In genomic region chr14:102805936-102806923, GRCm38 (mm10) we compare ENCODE assay signal across 8 mouse cellular contexts.
A peak's percentile ranks its signal among the peaks of the same experiment; 100 is the strongest.
DNase-seq lines count a peak whose midpoint lies in the region; ATAC-seq and TF ChIP-seq lines count a peak whose summit lies in the region.

No protein-coding gene starts in this region.

- no peak overlapping the region for H3K4me3 ChIP-seq in hindbrain, embryonic 10.5 days
- no peak overlapping the region for H3K4me3 ChIP-seq in hindbrain, embryonic 16.5 days (ENCODE audit: low read length)
- peak overlapping the region; percentile 24 to 56 (median 44) for H3K4me3 ChIP-seq in CH12.LX (replicated peaks in 1 of 3; ENCODE audit: low read depth in 2 of 3, low read length in 2 of 3, poor library complexity in 1 of 3)

- in situ Hi-C loops in CH12.LX (cut with MboI; ENCODE audit: low pct_ligation_motif_present, low pct_unique_long_range_greater_than_20kb, low sequenced_read_pairs): loop anchor here (5.0 kb wide), 1 partner anchor 176 kb away; the partner anchor contains the start of gene Kctd12

- H3K9ac ChIP-seq in hindbrain, embryonic 16.5 days (ENCODE audit: low read depth, low read length): no peak overlapping the region
- H3K9ac ChIP-seq in CH12.LX (ENCODE audit: insufficient read depth, low read depth): peak overlapping the region; percentile 92

- no peak for ATAC-seq in hindbrain, embryonic 16.5 days

- peak overlapping the region; percentile 35; the same call in 1 of the 2 replicates for H3K27ac ChIP-seq in hindbrain, embryonic 10.5 days
- no peak overlapping the region for H3K27ac ChIP-seq in hindbrain, embryonic 16.5 days (ENCODE audit: low read depth, low read length)
- peak overlapping the region; percentile 100 for H3K27ac ChIP-seq in CH12.LX (ENCODE audit: insufficient read depth, low read depth)

- no peaks in the 10 kb centered on the region for H3K79me2 ChIP-seq in CH12.LX (replicated peaks; ENCODE audit: control insufficient read depth, extremely low read depth, insufficient read depth, poor library complexity, severe bottlenecking)

- peak; percentile 50; the same call in 1 of the 2 replicates for TF ChIP-seq POLR2A in CH12.LX (IDR thresholded peaks at IDR 0.05; ENCODE audit: low read depth, low read length)

- TF ChIP-seq CTCF in CH12.LX (conservative IDR thresholded peaks at IDR 0.05 in 1 of 2, IDR thresholded peaks at IDR 0.05 in 1 of 2; ENCODE audit: low read depth in 2 of 2, low read length in 2 of 2): peak in 1 of 2 experiments; percentile 73; a peak in 2 of 4 replicates

- H3K9me3 ChIP-seq in hindbrain, embryonic 10.5 days: no peaks in the 10 kb centered on the region
- H3K9me3 ChIP-seq in hindbrain, embryonic 16.5 days (ENCODE audit: control insufficient read depth, low read length): no peaks in the 10 kb centered on the region; the same call in 1 of the 2 replicates
- no peaks in the 10 kb centered on the region for H3K9me3 ChIP-seq in CH12.LX (replicated peaks; ENCODE audit: low read length)

- intact Hi-C loops in heart, postnatal 14 days (cut with DNase I): loop anchor here (5.0 kb wide), 1 partner anchor 76 kb away; no protein-coding TSS in a partner anchor

- no peaks in the 10 kb centered on the region for H3K36me3 ChIP-seq in hindbrain, embryonic 10.5 days
- no peaks in the 10 kb centered on the region for H3K36me3 ChIP-seq in hindbrain, embryonic 16.5 days (ENCODE audit: control insufficient read depth, insufficient read depth, low read length)
- H3K36me3 ChIP-seq in CH12.LX (replicated peaks in 1 of 2; ENCODE audit: control insufficient read depth in 1 of 2, insufficient read depth in 1 of 2, low read length in 1 of 2): no peaks in the 10 kb centered on the region

- H3K4me2 ChIP-seq in hindbrain, embryonic 16.5 days (ENCODE audit: low read length): no peak overlapping the region
- peak overlapping the region; percentile 67 for H3K4me2 ChIP-seq in CH12.LX (ENCODE audit: insufficient read depth, low read depth, poor library complexity, severe bottlenecking)

- 0 out of 2 replicates have a peak, but pooled peaks cover 2% of the 10 kb centered on the region for H3K4me1 ChIP-seq in hindbrain, embryonic 10.5 days (replicated peaks)
- no peaks in the 10 kb centered on the region for H3K4me1 ChIP-seq in hindbrain, embryonic 16.5 days (ENCODE audit: control insufficient read depth, insufficient read depth, low read depth, low read length)
- H3K4me1 ChIP-seq in CH12.LX (ENCODE audit: control insufficient read depth in 1 of 2, insufficient read depth in 2 of 2): peaks cover 17 to 48% of the 10 kb centered on the region in 2 experiments

- H3K27me3 ChIP-seq in hindbrain, embryonic 10.5 days (ENCODE audit: insufficient read depth, poor library complexity, severe bottlenecking): no peaks in the 10 kb centered on the region
- H3K27me3 ChIP-seq in hindbrain, embryonic 16.5 days (replicated peaks; ENCODE audit: control insufficient read depth, insufficient read depth, low read length): no peaks in the 10 kb centered on the region
- H3K27me3 ChIP-seq in CH12.LX (replicated peaks): no peaks in the 10 kb centered on the region

- 65% methylated on average over 21 of the region's 21 CpGs for WGBS in hindbrain, embryonic 10.5 days
- 77% methylated on average over 21 of the region's 21 CpGs for WGBS in hindbrain, embryonic 16.5 days

- TF ChIP-seq EP300 in CH12.LX (IDR thresholded peaks at IDR 0.05; ENCODE audit: low read length): peak; percentile 40

- peak; percentile 36 for DNase-seq in hindbrain, embryonic 10.5 days (ENCODE audit: low spot score)
- peak; percentile 83 for DNase-seq in CH12.LX (ENCODE audit: extremely low read depth)
- DNase-seq in embryo, embryonic 10.5 days (ENCODE audit: low spot score): peak; percentile 41
- peak; percentile 30 to 42 for DNase-seq in heart, postnatal 14 days
- DNase-seq in liver: peak; percentile 38
- peak; percentile 63 to 76 for DNase-seq in natural killer cell, adult 2 months (ENCODE audit: low spot score in 2 of 2)
- DNase-seq in Muller cell, postnatal 12 days (ENCODE audit: inconsistent ontology term): no peak

- TF ChIP-seq RAD21 in CH12.LX (IDR thresholded peaks at IDR 0.05; ENCODE audit: low read depth, low read length): peak; percentile 57

- dilution Hi-C loops in CH12.LX (cut with MboI; ENCODE audit: extremely low pct_ligation_motif_present, extremely low pct_unique_long_range_greater_than_20kb, low sequenced_read_pairs): loop anchor here (25.0 kb wide), 1 partner anchor 181 kb away; the partner anchor contains the start of gene Kctd12

TF ChIP-seq in CH12.LX, 34 proteins besides CTCF, POLR2A, EP300 and RAD21:
- TF ChIP-seq BHLHE40 (IDR thresholded peaks at IDR 0.05; ENCODE audit: low read depth, low read length): peak; percentile 93
- peak; percentile 64; the same call in 1 of the 2 replicates for TF ChIP-seq IRF4 (IDR thresholded peaks at IDR 0.05; ENCODE audit: low read depth, low read length)
- peak; percentile 17; the same call in 1 of the 2 replicates for TF ChIP-seq JUN (IDR thresholded peaks at IDR 0.05; ENCODE audit: insufficient read depth, low read depth, low read length)
- TF ChIP-seq TBP (conservative IDR thresholded peaks at IDR 0.05; ENCODE audit: low read depth, low read length): peak; percentile 83
- TF ChIP-seq ZNF384 (IDR thresholded peaks at IDR 0.05; ENCODE audit: low read depth, low read length): no peak; the same call in 1 of the 2 replicates
- peak; percentile 28; the same call in 1 of the 2 replicates for TF ChIP-seq SIN3A (IDR thresholded peaks at IDR 0.05; ENCODE audit: low read length)
- TF ChIP-seq HCFC1 (IDR thresholded peaks at IDR 0.05; ENCODE audit: low read depth, low read length): peak; percentile 38
- peak; percentile 47 for TF ChIP-seq NELFE (IDR thresholded peaks at IDR 0.05; ENCODE audit: low read depth, low read length)
- no peak for TF ChIP-seq KAT2A (IDR thresholded peaks at IDR 0.05; ENCODE audit: insufficient replicate concordance, low read length)
- TF ChIP-seq E2F4 (IDR thresholded peaks at IDR 0.05; ENCODE audit: insufficient replicate concordance, low read depth, low read length): no peak
- TF ChIP-seq NRF1 (IDR thresholded peaks at IDR 0.05; ENCODE audit: low read depth, low read length): peak; percentile 4; the same call in 1 of the 2 replicates
- no peak for TF ChIP-seq ZKSCAN1 (IDR thresholded peaks at IDR 0.05; ENCODE audit: borderline replicate concordance, low read depth, low read length)
- TF ChIP-seq USF1 (IDR thresholded peaks at IDR 0.05; ENCODE audit: low read depth, low read length): peak; percentile 92
- TF ChIP-seq MYC (IDR thresholded peaks at IDR 0.05; ENCODE audit: low read depth, low read length): peak; percentile 72; the same call in 1 of the 2 replicates
- no peak for TF ChIP-seq GABPA (IDR thresholded peaks at IDR 0.05; ENCODE audit: insufficient replicate concordance, low read depth, low read length)
- TF ChIP-seq CHD1 (IDR thresholded peaks at IDR 0.05; ENCODE audit: low read depth, low read length): peak; percentile 71
- TF ChIP-seq SMC3 (IDR thresholded peaks at IDR 0.05; ENCODE audit: low read depth, low read length): peak; percentile 59
- peak; percentile 62; the same call in 1 of the 2 replicates for TF ChIP-seq MEF2A (IDR thresholded peaks at IDR 0.05; ENCODE audit: borderline replicate concordance, low read depth, low read length)
- TF ChIP-seq MAFK (IDR thresholded peaks at IDR 0.05; ENCODE audit: insufficient replicate concordance, low read length): peak; percentile 64
- peak; percentile 57 for TF ChIP-seq ELF1 (IDR thresholded peaks at IDR 0.05; ENCODE audit: low read depth, low read length)
- no peak for TF ChIP-seq UBTF (IDR thresholded peaks at IDR 0.05; ENCODE audit: low read depth, low read length)
- peak; percentile 35 for TF ChIP-seq MXI1 (IDR thresholded peaks at IDR 0.05; ENCODE audit: low read depth, low read length)
- no peak; the same call in 1 of the 2 replicates for TF ChIP-seq RCOR1 (conservative IDR thresholded peaks at IDR 0.05; ENCODE audit: low read depth, low read length)
- TF ChIP-seq ZMIZ1 (IDR thresholded peaks at IDR 0.05; ENCODE audit: low read depth, low read length): peak; percentile 31
- TF ChIP-seq ZC3H11A (IDR thresholded peaks at IDR 0.05; ENCODE audit: low read depth, low read length): no peak; the same call in 1 of the 2 replicates
- no peak for TF ChIP-seq MAZ (IDR thresholded peaks at IDR 0.05; ENCODE audit: low read depth, low read length)
- TF ChIP-seq JUND (conservative IDR thresholded peaks at IDR 0.05; ENCODE audit: low read depth, low read length): 0 out of 2 replicates have a peak, but pooled peaks have one; percentile 6
- TF ChIP-seq POLR2AphosphoS2 (IDR thresholded peaks at IDR 0.05; ENCODE audit: low read depth, low read length): no peak
- TF ChIP-seq ETS1 (conservative IDR thresholded peaks at IDR 0.05; ENCODE audit: low read depth, low read length): peak; percentile 67
- peak; percentile 97 for TF ChIP-seq MAX (IDR thresholded peaks at IDR 0.05; ENCODE audit: low read length)
- TF ChIP-seq USF2 (conservative IDR thresholded peaks at IDR 0.05; ENCODE audit: low read depth, low read length): peak; percentile 94
- TF ChIP-seq TCF12 (IDR thresholded peaks at IDR 0.05; ENCODE audit: low read depth, low read length): peak; percentile 69; the same call in 1 of the 2 replicates

Comparison
In these comparisons a context has a peak if more than half of its experiments do, and no peak if none do; other contexts are left out.
1. H3K4me3 ChIP-seq: peak in CH12.LX (3 of 3); none in hindbrain, embryonic 10.5 days (single experiment) and hindbrain, embryonic 16.5 days (single experiment).